Mouse (Mus musculus) cerebral cortex, adult 2 months (tissue): Measurements from ENCODE around the gene Olfr654.

ENCODE experiments used
- WGBS: fragments of 180-500 bp; shearing (Covaris S2); methylation state at CpG from one replicate; pipeline ENCODE4 v1.1.7; 2018; 5-methylcytosine and 5-hydroxymethylcytosine counted together

The Olfr654 gene

DNA sequence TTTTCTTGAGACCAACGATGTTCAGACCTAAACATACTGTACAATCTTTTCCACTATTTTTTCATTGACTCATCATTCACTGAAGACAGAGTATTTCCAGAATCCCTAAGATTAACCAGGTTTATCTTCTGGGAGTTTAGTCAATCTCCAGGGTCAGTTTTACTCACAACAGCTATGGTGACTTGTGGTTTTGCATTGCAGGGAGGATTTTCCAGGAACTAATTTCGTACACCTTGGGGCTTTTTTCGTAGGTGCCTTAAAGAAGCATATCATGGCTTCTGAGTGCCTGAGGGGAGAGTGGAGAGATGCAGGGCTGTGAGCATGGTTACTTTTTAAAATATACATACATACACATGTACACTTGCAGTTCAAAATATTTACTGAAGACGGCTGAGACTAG, at the start of gene Olfr654:
Olfr654 (plus strand) TSS at position 301 of the 400 bp plus-strand sequence.
- WGBS = 83% methylated on average over 4 of the region's 4 CpGs

GRCm38 (mm10) chr7:104549833-104550232, 37.0 kb upstream of the Olfr654 start, which contains the start of gene Olfr651:
Gene Olfr651, plus strand, starts transcription at chr7:104550133.
- WGBS = 71% methylated on average over 5 of the region's 5 CpGs

DNA sequence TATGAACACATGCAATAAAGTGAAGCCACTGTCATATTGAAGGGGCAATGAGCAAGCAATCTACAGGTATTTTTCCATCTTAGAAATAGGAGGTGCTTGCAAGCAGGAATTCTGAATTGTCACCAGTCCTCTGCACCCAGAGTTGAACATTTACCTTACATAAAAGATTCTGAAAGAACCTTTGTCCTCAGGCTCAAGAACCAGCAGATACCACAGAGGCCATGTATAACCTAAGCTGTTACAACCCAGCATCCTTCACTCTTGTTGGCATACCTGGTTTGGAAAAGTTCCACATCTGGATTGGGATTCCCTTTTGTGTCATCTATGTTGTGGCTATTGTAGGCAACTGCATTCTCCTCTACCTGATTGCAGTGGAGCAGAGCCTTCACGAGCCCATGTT, 34.1 kb upstream of the Olfr654 start:
- WGBS = 78% methylated on average over 1 of the region's 1 CpGs

GRCm38 (mm10) chr7:104560601-104561000, 26.2 kb upstream of the Olfr654 start, which contains the start of gene Olfr652:
Gene Olfr652, plus strand, starts transcription at chr7:104560901.

DNA sequence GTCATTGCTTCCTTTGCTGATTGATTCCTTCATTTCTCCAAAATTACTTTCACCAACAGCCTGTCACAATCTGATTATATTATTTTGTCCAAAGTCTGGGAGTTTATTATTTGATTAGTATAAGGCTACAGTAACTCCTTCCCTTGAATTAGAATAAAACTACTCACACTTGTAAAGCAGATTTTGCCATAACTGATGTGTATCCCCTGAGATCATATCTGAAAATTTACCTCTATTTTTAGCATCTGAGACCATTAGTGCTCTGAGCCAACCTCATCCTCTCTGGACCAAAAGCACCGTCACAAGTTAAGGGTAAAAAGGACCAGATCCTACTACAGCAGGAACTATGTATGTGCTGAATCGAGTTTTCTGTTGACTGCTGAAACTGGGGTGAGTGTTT, 9.8 kb upstream of the Olfr654 start, which contains the start of gene Olfr653:
Olfr653 (plus strand) TSS at position 301 of the 400 bp plus-strand sequence.
- 79% methylated on average over 2 of the region's 2 CpGs for WGBS

- WGBS = 97% methylated on average over 4 of the region's 4 CpGs
Measured at GRCm38 (mm10) chr7:104580846-104581245, 6.0 kb upstream of the Olfr654 start.

- WGBS = 91% methylated on average over 4 of the region's 4 CpGs
Measured at GRCm38 (mm10) chr7:104581429-104581828, 5.4 kb upstream of the Olfr654 start.

DNA sequence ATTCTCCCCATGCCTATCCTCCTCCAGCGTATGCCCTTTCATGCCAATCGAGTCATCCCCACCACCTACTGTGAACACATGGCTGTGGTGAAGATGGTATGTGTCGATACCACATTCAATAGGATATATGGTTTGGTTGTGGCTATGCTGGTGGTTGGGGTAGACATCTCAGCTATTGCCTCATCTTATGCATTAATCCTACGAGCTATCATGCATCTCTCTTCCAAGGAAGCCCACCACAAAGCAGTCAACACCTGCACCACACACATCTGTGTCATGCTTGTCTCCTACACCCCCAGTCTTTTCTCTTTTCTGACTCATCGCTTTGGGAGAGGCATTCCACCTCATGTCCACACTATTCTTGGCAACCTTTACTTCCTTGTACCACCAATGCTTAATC, 1.4 kb downstream of the Olfr654 start:
- 84% methylated on average over 5 of the region's 5 CpGs for WGBS

GRCm38 (mm10) chr7:104601679-104602078, 14.9 kb downstream of the Olfr654 start, which contains the start of gene Olfr655:
Gene Olfr655, minus strand, starts transcription at chr7:104601779.
- WGBS = 82% methylated on average over 2 of the region's 2 CpGs

GRCm38 (mm10) chr7:104603173-104603572, 16.3 kb downstream of the Olfr654 start:
- 4% methylated on average over 3 of the region's 3 CpGs for WGBS

DNA sequence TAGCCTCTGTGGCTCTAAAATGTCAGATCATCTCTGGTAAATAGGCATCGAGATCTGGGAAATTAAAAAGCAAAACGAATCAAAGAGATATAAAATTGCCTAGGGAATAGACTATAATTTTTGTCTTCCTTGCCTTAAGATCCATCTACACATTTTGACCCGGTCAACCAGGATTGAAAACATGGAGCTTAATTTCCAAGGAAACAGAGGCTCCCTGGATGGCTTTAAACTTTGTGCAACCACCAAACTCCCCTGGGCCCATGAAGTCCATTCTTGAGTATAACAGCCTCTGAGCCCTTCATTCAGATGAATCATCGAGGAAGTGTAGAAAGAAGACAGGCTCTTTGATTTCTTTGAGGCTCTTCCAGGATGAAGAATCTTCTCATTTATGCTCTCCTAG, 26.8 kb downstream of the Olfr654 start, which contains the start of gene Olfr656:
Olfr656 (plus strand) TSS at position 301 of the 400 bp plus-strand sequence.
- 78% methylated on average over 4 of the region's 4 CpGs for WGBS

GRCm38 (mm10) chr7:104624494-104624893, 37.7 kb downstream of the Olfr654 start, which contains the start of gene Olfr657:
Gene Olfr657, plus strand, starts transcription at chr7:104624794.

